Comparison of ENCODE assay signal across 9 mouse cellular contexts in genomic region chr13:4244861-4245559, GRCm38 (mm10). TPM values are rescaled to one million over a fixed set of nuclear protein-coding genes. Genes with fewer than 3 reads are reported as not detected.
DNase-seq lines count a peak whose midpoint lies in the region; ATAC-seq lines count a peak whose summit lies in the region.
"Had no signal": no experiment of that assay in that cellular context is flagged by ENCODE, and none has a peak within 500 bp of the region (broad histone marks: within the 10 kb centered on the region; RNA-seq: fewer than 3 reads in every experiment).

No protein-coding gene starts in this region.

- 2% methylated on average over 13 of the region's 13 CpGs for WGBS in heart, embryonic 16.5 days

- intact Hi-C loops in gastrocnemius, postnatal 14 days (cut with DNase I; ENCODE audit: low total_unique reads) = no loop called here

- ATAC-seq in heart, embryonic 16.5 days (replicated peaks; ENCODE audit: extremely low read depth, insufficient read depth, low FRiP score) = peak; percentile 80
- peak; percentile 63; the same call in 1 of the 2 replicates for ATAC-seq in megakaryocyte-erythroid progenitor cell, adult 5-6 weeks (replicated peaks; ENCODE audit: low FRiP score, low TSS enrichment, poor library complexity, severe bottlenecking)

- H3K27ac ChIP-seq in heart, embryonic 16.5 days (ENCODE audit: low read length) = no peak overlapping the region

- no peaks in the 10 kb centered on the region for H3K36me3 ChIP-seq in heart, embryonic 16.5 days (ENCODE audit: control insufficient read depth, insufficient read depth)

- no peaks in the 10 kb centered on the region for H3K27me3 ChIP-seq in heart, embryonic 16.5 days (ENCODE audit: control insufficient read depth, insufficient read depth, low read length)

- no peaks in the 10 kb centered on the region for H3K9me3 ChIP-seq in heart, embryonic 16.5 days (replicated peaks; ENCODE audit: control insufficient read depth, low read length)

- peak overlapping the region; percentile 67 for H3K4me2 ChIP-seq in heart, embryonic 16.5 days (ENCODE audit: low read depth, low read length)

- no peaks in the 10 kb centered on the region for H3K4me1 ChIP-seq in heart, embryonic 16.5 days (ENCODE audit: control insufficient read depth, insufficient read depth, low read length)

- peak; percentile 18 for DNase-seq in adrenal gland, adult 2 months
- no peak for DNase-seq in adrenal gland, adult 8-10 months
- DNase-seq in adrenal gland, postnatal 10 days = peak; percentile 20
- DNase-seq in kidney, postnatal 36 days = peak; percentile 75 to 84
- DNase-seq in testis, postnatal 14 days (ENCODE audit: low spot score) = peak; percentile 9
- no peak for DNase-seq in gastrocnemius, postnatal 14 days

- peak overlapping the region; percentile 40 for H3K4me3 ChIP-seq in heart, embryonic 16.5 days (ENCODE audit: low read length)

- H3K9ac ChIP-seq in heart, embryonic 16.5 days (ENCODE audit: low read length) = peak overlapping the region; percentile 40; the same call in 1 of the 2 replicates

RNA-seq across cellular contexts. Expression of gene Akr1c19, which starts 16.5 kb away (rescaled TPM):
- total RNA-seq in adrenal gland, adult 2 months (2021) = under 1 TPM; 0.69 TPM
- polyA plus RNA-seq in adrenal gland, adult 2 months (2012; rRNA removed) = not detected in 2 replicates
- total RNA-seq in adrenal gland, adult 8-10 months (2022) = 1 to 10 TPM in 2 of 4 experiments, under 1 TPM in 2; 0.59 to 1.8 (median 0.92) TPM
- total RNA-seq in adrenal gland, postnatal 10 days (2021) = 1 to 10 TPM; 2.2 to 2.5 TPM
- polyA plus RNA-seq in heart, embryonic 16.5 days (2015; fragmentation: Nextera tagmentation; extraction: Ambion mirVana) = 1.4 and 2.2 TPM in 2 replicates
- total RNA-seq in megakaryocyte-erythroid progenitor cell, adult 5-6 weeks (2014; fragmentation: Nextera tagmentation) = not detected in 2 replicates
- not detected in 2 replicates for total RNA-seq in megakaryocyte-erythroid progenitor cell, adult 5-6 weeks (2017)
- total RNA-seq in gastrocnemius, postnatal 14 days (2021) = under 1 TPM; 0.18 to 0.49 TPM

RNA-seq across cellular contexts. Expression of gene Akr1c12, which starts 34.2 kb away (rescaled TPM):
- under 1 TPM; 0.38 to 0.61 TPM for total RNA-seq in adrenal gland, adult 2 months (2021)
- not detected in 2 replicates for polyA plus RNA-seq in adrenal gland, adult 2 months (2012; rRNA removed)
- total RNA-seq in adrenal gland, adult 8-10 months (2022) = under 1 TPM in 2 of 4 experiments, not detected in 2; 0.55 to 0.65 TPM
- total RNA-seq in adrenal gland, postnatal 10 days (2021) = 1 to 10 TPM; 3.4 to 5.3 TPM
- polyA plus RNA-seq in heart, embryonic 16.5 days (2015; fragmentation: Nextera tagmentation; extraction: Ambion mirVana) = 3.2 and 7.0 TPM in 2 replicates
- total RNA-seq in megakaryocyte-erythroid progenitor cell, adult 5-6 weeks (2014; fragmentation: Nextera tagmentation) = 0.59 TPM in 1 of 2 replicates, not detected in the other
- 0.76 TPM in 1 of 2 replicates, not detected in the other for total RNA-seq in megakaryocyte-erythroid progenitor cell, adult 5-6 weeks (2017)
- not detected for total RNA-seq in gastrocnemius, postnatal 14 days (2021)
- polyA plus RNA-seq: frontal cortex, adult 2 months had no signal

RNA-seq across cellular contexts. Expression of gene Akr1c13, which starts 54.1 kb away (rescaled TPM):
- 10 to 100 TPM in 1 of 2 experiments, 1 to 10 TPM in 1; 6.5 to 25.1 TPM for total RNA-seq in adrenal gland, adult 2 months (2021)
- 3.0 and 3.4 TPM in 2 replicates for polyA plus RNA-seq in adrenal gland, adult 2 months (2012; rRNA removed)
- total RNA-seq in adrenal gland, adult 8-10 months (2022) = 10 to 100 TPM in 1 of 4 experiments, 1 to 10 TPM in 3; 3.9 to 10.8 (median 9.0) TPM
- total RNA-seq in adrenal gland, postnatal 10 days (2021) = 10 to 100 TPM; 25.0 to 25.8 TPM
- polyA plus RNA-seq in heart, embryonic 16.5 days (2015; fragmentation: Nextera tagmentation; extraction: Ambion mirVana) = 17.0 and 30.7 TPM in 2 replicates
- 8.3 and 13.6 TPM in 2 replicates for total RNA-seq in megakaryocyte-erythroid progenitor cell, adult 5-6 weeks (2014; fragmentation: Nextera tagmentation)
- total RNA-seq in megakaryocyte-erythroid progenitor cell, adult 5-6 weeks (2017) = 21.0 and 47.9 TPM in 2 replicates
- under 1 TPM in 1 of 2 experiments, not detected in 1; 0.47 TPM for total RNA-seq in gastrocnemius, postnatal 14 days (2021)

Comparison
In these comparisons a context has a peak if more than half of its experiments do, and no peak if none do; other contexts are left out.
1. DNase-seq: peak in adrenal gland, adult 2 months (single experiment), adrenal gland, postnatal 10 days (single experiment), kidney, postnatal 36 days (2 of 2) and testis, postnatal 14 days (single experiment); none in adrenal gland, adult 8-10 months (single experiment) and gastrocnemius, postnatal 14 days (single experiment).